Mouse (Mus musculus) hindbrain, embryonic 16.5 days (tissue): Measurements from ENCODE around the gene Olfr1037. TPM values are rescaled to one million over a fixed set of nuclear protein-coding genes. Genes with fewer than 3 reads are reported as not detected.

Source experiments
- polyA plus RNA-seq: library from polyadenylated mRNA; unstranded; fragments of >200 nt; fragmentation: Nextera tagmentation; extraction: Ambion mirVana; gene quantifications from 2 replicates; pipeline ENCODE4 v1.2.1, GENCODE M21; 2015

Olfr1037 gene
- polyA plus RNA-seq, 1 experiment from 2014 or later: not detected

Other genes starting within 250 kb of the Olfr1037 start
- not detected in 2 replicates for gene Olfr1019, start 241.9 kb downstream of the Olfr1037 start, polyA plus RNA-seq
- not detected in 2 replicates for gene Olfr1020, start 240.4 kb downstream of the Olfr1037 start, polyA plus RNA-seq
- not detected in 2 replicates for gene Olfr1022, start 218.8 kb downstream of the Olfr1037 start, polyA plus RNA-seq
- gene Olfr1023, start 201.7 kb downstream of the Olfr1037 start, polyA plus RNA-seq: not detected in 2 replicates
- not detected in 2 replicates for gene Olfr1024, start 182.3 kb downstream of the Olfr1037 start, polyA plus RNA-seq
- gene Olfr1025-ps1, start 172.2 kb downstream of the Olfr1037 start, polyA plus RNA-seq: not detected in 2 replicates
- not detected in 2 replicates for gene Olfr1026, start 165.8 kb downstream of the Olfr1037 start, polyA plus RNA-seq
- gene Olfr1028, start 136.9 kb downstream of the Olfr1037 start, polyA plus RNA-seq: not detected in 2 replicates
- gene Olfr1029, start 113.5 kb downstream of the Olfr1037 start, polyA plus RNA-seq: not detected in 2 replicates
- not detected in 2 replicates for gene Olfr1030, start 108.1 kb downstream of the Olfr1037 start, polyA plus RNA-seq
- not detected in 2 replicates for gene Olfr1031, start 97.1 kb downstream of the Olfr1037 start, polyA plus RNA-seq
- not detected in 2 replicates for gene Olfr1032, start 81.8 kb downstream of the Olfr1037 start, polyA plus RNA-seq
- 0.69 TPM in 2 replicates for gene Olfr1033, start 66.8 kb downstream of the Olfr1037 start, polyA plus RNA-seq
- not detected in 2 replicates for gene Olfr1034, start 41.5 kb downstream of the Olfr1037 start, polyA plus RNA-seq
- not detected in 2 replicates for gene Olfr1036, start 13.4 kb downstream of the Olfr1037 start, polyA plus RNA-seq
- not detected in 2 replicates for gene Olfr1039, start 48.5 kb upstream of the Olfr1037 start, polyA plus RNA-seq
- not detected in 2 replicates for gene Olfr1040, start 59.3 kb upstream of the Olfr1037 start, polyA plus RNA-seq
- not detected in 2 replicates for gene Olfr1042, start 74.5 kb upstream of the Olfr1037 start, polyA plus RNA-seq
- gene Olfr1043, start 80.1 kb upstream of the Olfr1037 start, polyA plus RNA-seq: not detected in 2 replicates
- not detected in 2 replicates for gene Olfr1044, start 90.4 kb upstream of the Olfr1037 start, polyA plus RNA-seq
- gene Olfr52, start 98.3 kb upstream of the Olfr1037 start, polyA plus RNA-seq: not detected in 2 replicates
- gene Olfr1045, start 115.6 kb upstream of the Olfr1037 start, polyA plus RNA-seq: not detected in 2 replicates
- not detected in 2 replicates for gene Olfr1046, start 131.9 kb upstream of the Olfr1037 start, polyA plus RNA-seq
- gene Olfr1047, start 144.0 kb upstream of the Olfr1037 start, polyA plus RNA-seq: not detected in 2 replicates
- not detected in 2 replicates for gene Olfr1048, start 152.9 kb upstream of the Olfr1037 start, polyA plus RNA-seq
- gene Olfr1049, start 170.9 kb upstream of the Olfr1037 start, polyA plus RNA-seq: not detected in 2 replicates
- not detected in 2 replicates for gene Olfr1051, start 191.7 kb upstream of the Olfr1037 start, polyA plus RNA-seq
- gene Olfr1052, start 205.1 kb upstream of the Olfr1037 start, polyA plus RNA-seq: not detected in 2 replicates
- gene Olfr1053, start 227.9 kb upstream of the Olfr1037 start, polyA plus RNA-seq: not detected in 2 replicates
- gene Olfr1054, start 248.0 kb upstream of the Olfr1037 start, polyA plus RNA-seq: not detected in 2 replicates